Mouse (Mus musculus) CD4-positive, CD25-positive, alpha-beta regulatory T cell, adult 2 months (primary cell): Measurements from ENCODE around the gene Akr7a5.

Source experiments
- DNase-seq: peaks from one replicate; pipeline ENCODE4 v3.0.0-alpha.2; 2012; ENCODE audit warnings: low read depth, low spot score

Akr7a5 gene

GRCm38 (mm10) chr4:139310171-139310898 is at the start of gene Akr7a5, which contains the start of gene Pqlc2:
Gene Akr7a5 (plus strand): TSS chr4:139310744.
Gene Pqlc2 (minus strand): TSS chr4:139310708.
- DNase-seq: peak; percentile 97

- no peak for DNase-seq
These were observed 47.6 kb upstream of the Akr7a5 start for GRCm38 (mm10) chr4:139262981-139263380.

GRCm38 (mm10) chr4:139265783-139266499 is 44.6 kb upstream of the Akr7a5 start:
- DNase-seq: no peak

GRCm38 (mm10) chr4:139266500-139266865 is 44.1 kb upstream of the Akr7a5 start:
- DNase-seq: no peak

GRCm38 (mm10) chr4:139267335-139267734 is 43.2 kb upstream of the Akr7a5 start:
- no peak for DNase-seq

DNA sequence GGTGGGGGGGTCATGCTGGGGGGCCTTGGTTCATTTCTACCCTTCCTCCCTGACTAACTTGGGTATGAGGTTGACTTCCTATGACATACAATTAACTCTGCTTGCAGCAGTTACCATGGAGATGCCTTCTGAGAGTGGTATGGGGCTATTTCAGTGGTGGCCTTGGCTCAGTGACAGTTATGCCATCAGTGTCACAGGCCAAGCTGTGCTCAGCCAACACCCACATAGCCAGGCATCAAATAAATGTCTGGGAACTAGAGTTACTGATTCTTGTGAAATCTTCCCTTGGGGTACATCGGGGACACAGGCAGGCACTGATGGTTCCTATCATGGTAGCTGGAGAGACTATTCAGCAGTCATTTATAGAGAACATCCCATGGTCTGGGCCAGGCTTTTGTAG is 42.3 kb upstream of the Akr7a5 start:
- DNase-seq: no peak

GRCm38 (mm10) chr4:139270168-139270567 is 40.4 kb upstream of the Akr7a5 start:
- no peak for DNase-seq

DNA sequence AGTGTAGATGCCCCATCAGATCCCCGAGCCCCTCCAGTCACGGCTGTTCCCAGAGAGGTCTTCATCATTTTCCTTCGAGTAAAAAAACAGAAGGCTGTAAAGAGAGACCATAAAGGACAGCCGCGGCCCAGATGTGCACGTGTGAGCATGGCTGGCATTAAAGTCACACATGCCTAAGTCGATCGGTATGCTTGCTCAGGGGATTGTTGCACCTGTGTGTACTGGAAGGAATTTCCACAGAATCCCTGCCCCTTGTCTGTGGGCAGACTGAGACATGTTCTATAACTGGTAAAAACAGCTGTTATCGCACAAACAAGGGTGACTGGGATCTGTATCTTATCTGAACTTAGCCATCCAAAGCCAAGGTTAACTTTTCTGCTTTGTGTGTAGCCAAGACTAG is 39.0 kb upstream of the Akr7a5 start:
- no peak for DNase-seq

GRCm38 (mm10) chr4:139272951-139273680 is 37.4 kb upstream of the Akr7a5 start:
- no peak for DNase-seq

DNA sequence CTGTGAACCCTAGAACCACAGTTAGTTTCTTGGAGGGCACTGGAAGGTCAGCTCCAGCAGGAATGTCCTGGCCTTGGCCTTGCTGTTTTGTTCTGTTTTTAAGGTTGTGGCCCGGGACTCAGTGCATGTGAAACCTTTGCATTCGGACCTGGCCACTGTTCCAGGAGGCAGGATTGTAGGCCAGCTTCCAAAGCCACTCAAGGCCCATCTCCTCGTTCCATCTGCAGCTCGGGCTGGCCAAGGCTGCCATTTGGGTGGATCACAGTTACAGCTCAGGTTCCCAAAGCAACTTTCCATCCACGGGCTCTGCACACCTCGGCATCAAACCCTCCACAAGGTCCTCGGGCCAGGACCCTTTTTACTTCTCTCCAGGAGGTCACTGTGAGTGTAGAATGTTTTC is 36.0 kb upstream of the Akr7a5 start:
- DNase-seq: no peak

DNA sequence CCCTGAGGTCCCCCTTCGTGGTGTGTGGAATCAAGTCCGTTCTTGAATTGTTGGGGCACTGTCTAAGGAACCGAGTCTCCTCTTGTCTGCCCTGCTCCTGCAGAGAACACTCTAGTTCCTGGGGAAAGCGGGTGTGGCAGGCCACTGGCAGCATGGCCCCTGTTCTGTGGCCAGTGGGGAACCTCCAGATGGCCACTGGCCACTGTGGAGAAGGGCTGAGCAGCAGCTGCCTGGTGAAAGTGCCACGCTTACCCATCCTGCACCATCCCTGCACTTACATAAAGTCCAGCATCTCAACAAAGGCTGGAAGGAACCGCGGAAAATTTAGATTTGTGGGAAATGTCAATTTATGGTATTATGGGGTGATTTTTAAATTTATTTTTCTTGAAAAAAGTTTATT is 34.1 kb upstream of the Akr7a5 start:
- DNase-seq: no peak

DNA sequence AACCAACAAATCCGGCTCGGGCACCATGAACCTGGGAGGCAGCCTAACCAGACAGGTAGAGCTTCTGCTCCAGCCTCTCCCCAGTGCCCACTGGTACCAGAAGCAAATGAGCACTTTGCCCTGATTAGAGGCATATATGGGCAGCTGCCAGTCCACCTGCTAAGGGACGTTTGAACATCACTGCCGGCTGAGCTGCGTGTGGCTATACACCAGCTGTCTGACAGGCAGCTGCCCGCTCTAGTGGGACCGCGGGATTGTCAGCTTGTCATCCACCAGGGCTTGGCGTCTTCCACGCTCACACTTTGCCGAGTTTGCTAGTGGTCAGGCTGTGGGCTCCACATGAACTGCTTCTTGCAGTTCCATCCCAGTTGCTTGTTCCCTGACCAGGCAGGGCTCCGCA is 30.0 kb upstream of the Akr7a5 start:
- DNase-seq: no peak

GRCm38 (mm10) chr4:139281791-139282345 is 28.7 kb upstream of the Akr7a5 start:
- DNase-seq: no peak

GRCm38 (mm10) chr4:139282955-139283417 is 27.6 kb upstream of the Akr7a5 start:
- no peak for DNase-seq

GRCm38 (mm10) chr4:139284877-139285276 is 25.7 kb upstream of the Akr7a5 start:
- no peak for DNase-seq

GRCm38 (mm10) chr4:139286234-139286633 is 24.3 kb upstream of the Akr7a5 start:
- no peak for DNase-seq

DNA sequence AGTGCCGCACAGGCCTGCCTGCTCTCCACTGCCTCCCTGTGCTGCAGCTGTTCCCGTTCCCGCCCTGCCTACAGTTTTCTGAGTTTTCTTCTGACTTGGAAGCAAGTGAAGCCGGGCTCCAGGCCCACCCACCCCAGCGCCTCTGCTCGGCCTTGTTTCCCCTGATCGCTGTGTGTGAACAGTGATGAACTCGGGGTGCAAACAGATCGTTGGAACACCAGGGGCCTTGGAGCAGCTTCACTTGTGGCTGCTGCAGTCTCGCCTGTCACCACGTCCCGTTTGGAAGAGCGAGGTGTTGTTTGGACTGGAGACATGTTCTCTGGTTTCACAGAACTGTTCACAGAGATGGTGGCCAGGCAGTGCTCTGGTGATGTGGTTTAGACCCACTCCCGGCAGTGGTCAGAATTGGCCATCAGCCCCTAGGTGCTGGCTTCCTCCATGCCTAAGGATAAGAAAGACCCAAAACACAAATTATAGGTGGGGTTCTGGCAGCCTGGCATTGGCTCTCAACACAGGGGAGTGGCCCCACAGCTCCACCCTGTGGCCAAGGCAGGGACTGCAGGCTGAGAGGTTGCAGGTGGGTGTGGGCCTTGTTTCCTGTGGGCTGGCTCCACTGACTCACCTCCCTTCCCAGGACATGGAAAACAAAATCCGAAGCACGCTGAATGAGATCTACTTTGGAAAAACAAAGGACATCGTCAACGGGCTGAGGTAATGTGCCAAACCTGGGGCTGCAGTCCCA is 23.3 kb upstream of the Akr7a5 start:
- DNase-seq: peak; percentile 85

DNA sequence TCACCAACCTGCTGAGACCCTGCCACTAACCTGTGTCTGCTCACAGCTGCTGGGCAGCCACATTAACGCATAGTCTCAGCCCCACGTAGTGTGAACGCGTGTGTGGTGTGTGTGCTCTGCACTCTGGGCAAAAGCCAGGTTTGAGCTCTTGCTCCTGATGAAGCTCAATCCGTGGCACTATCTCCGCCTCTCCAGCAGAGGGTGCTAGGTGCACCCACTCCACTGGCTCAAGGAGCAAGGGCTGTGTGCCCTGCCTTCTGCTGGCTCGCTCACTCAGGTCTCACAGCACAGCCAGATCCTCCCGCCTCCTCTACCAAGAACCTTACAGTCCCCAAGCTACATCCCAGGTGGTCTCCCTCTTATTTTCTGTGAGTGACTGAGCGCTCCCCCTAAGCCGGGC is 21.5 kb upstream of the Akr7a5 start:
- peak; percentile 64 for DNase-seq

GRCm38 (mm10) chr4:139291099-139291498 is 19.4 kb upstream of the Akr7a5 start:
- no peak for DNase-seq

- no peak for DNase-seq
These were observed 18.5 kb upstream of the Akr7a5 start for GRCm38 (mm10) chr4:139292038-139292437.

DNA sequence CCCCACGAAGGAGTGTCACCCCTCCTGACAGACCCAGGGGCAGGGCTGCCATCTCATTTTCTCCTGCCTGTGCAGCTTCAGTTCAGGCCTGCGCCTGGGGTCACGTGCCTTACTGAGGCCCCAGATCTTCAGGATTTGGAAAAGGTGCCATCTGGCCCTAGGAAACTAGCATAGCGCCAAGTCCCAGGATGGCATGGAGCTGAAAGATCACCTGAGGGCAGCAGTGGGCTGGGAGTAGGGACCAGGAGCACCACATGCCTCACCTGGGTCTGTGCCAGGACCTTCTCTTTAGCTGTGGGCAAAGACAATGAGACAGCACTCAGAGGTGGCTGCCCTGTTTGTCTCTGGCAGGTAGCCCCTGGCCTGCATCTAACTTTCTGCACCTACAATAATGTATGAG is 13.0 kb upstream of the Akr7a5 start:
- DNase-seq: no peak
